Comparison of ENCODE assay signal across 17 mouse cellular contexts in the genomic region with DNA sequence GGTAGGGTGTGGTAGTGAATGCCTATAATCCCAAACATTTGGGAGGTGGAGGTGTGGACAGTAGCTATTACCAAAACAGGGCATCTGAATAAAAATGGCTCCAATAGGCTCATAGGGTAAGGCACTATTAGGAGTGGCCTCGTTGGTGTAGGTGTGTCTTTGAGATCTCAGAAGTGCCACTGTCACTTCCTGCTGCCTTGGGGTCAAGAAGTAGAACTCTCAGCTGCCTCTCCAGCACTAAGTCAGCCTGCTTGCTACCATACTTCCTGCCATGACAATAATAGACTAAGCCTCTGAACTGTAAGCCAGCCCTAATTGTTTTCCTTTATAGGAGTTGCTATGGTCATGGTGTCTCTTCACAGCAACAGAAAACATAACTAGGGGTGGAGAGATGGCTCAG. TPM values are rescaled to one million over a fixed set of nuclear protein-coding genes. Genes with fewer than 3 reads are reported as not detected.
DNase-seq lines count a peak whose midpoint lies in the region; TF ChIP-seq lines count a peak whose summit lies in the region.
"Had no signal": no experiment of that assay in that cellular context is flagged by ENCODE, and none has a peak within 500 bp of the region (broad histone marks: within the 10 kb centered on the region; RNA-seq: fewer than 3 reads in every experiment).

No protein-coding gene starts in this region.

- peak; percentile 20 for DNase-seq in thymus, postnatal 0 days (ENCODE audit: low spot score)
- no peak for DNase-seq in thymus, postnatal 36 days
- peak; percentile 64 for DNase-seq in induced T-regulatory cell, adult 2 months (ENCODE audit: low read depth)
- no peak for DNase-seq in midbrain, embryonic 10.5 days (ENCODE audit: low spot score)
- no peak for DNase-seq in embryo, embryonic 9.5 days (ENCODE audit: extremely low spot score)
- DNase-seq in right cerebral cortex, postnatal 10 days (ENCODE audit: low spot score in 2 of 2) = no peak
- DNase-seq: cerebellum, adult 18-20 months; heart, postnatal 4 days; kidney, postnatal 25 days; layer of hippocampus, postnatal 36 days; lung, adult 2 months; right cerebral cortex, postnatal 14 days had no signal

- H3K27ac ChIP-seq in ES-Bruce4 (ENCODE audit: insufficient read depth, low read length) = peak overlapping the region; percentile 61; the same call in 1 of the 2 replicates
- H3K27ac ChIP-seq in midbrain, embryonic 10.5 days (replicated peaks) = no peak overlapping the region
- H3K27ac ChIP-seq: forebrain, embryonic 15.5 days; intestine, embryonic 15.5 days; limb, embryonic 12.5 days; stomach, embryonic 15.5 days had no signal

- 78% methylated on average over 1 of the region's 1 CpGs for WGBS in midbrain, embryonic 10.5 days

- TF ChIP-seq CTCF in ES-Bruce4 (IDR thresholded peaks at IDR 0.05; ENCODE audit: low read depth, low read length) = no peak

- TF ChIP-seq POLR2A in ES-Bruce4 (IDR thresholded peaks at IDR 0.05; ENCODE audit: insufficient read depth, low read length) = no peak

- no peaks in the 10 kb centered on the region for H3K27me3 ChIP-seq in ES-Bruce4 (ENCODE audit: control insufficient read depth, insufficient read depth, low read length, poor library complexity, severe bottlenecking)
- no peaks in the 10 kb centered on the region for H3K27me3 ChIP-seq in midbrain, embryonic 10.5 days (ENCODE audit: low read depth, poor library complexity, severe bottlenecking)
- H3K27me3 ChIP-seq: forebrain, embryonic 15.5 days; intestine, embryonic 15.5 days; limb, embryonic 12.5 days; stomach, embryonic 15.5 days had no signal

- no peak overlapping the region for H3K9ac ChIP-seq in ES-Bruce4 (ENCODE audit: low read depth, poor library complexity, severe bottlenecking)
- H3K9ac ChIP-seq: forebrain, embryonic 15.5 days; intestine, embryonic 15.5 days; limb, embryonic 12.5 days; stomach, embryonic 15.5 days had no signal

- peaks cover under 1% of the 10 kb centered on the region; the same call in 1 of the 2 replicates for H3K36me3 ChIP-seq in ES-Bruce4 (ENCODE audit: control insufficient read depth, insufficient read depth, low read length, poor library complexity, severe bottlenecking)
- H3K36me3 ChIP-seq in midbrain, embryonic 10.5 days = peaks cover 63% of the 10 kb centered on the region

- H3K4me3 ChIP-seq in ES-Bruce4 (ENCODE audit: low read depth, low read length) = no peak overlapping the region
- no peak overlapping the region for H3K4me3 ChIP-seq in midbrain, embryonic 10.5 days
- H3K4me3 ChIP-seq: forebrain, embryonic 15.5 days; intestine, embryonic 15.5 days; limb, embryonic 12.5 days; stomach, embryonic 15.5 days had no signal

- H3K4me1 ChIP-seq in ES-Bruce4 (ENCODE audit: control insufficient read depth, insufficient read depth, low read length) = peaks cover 5% of the 10 kb centered on the region
- H3K4me1 ChIP-seq in midbrain, embryonic 10.5 days = 0 out of 2 replicates have a peak, but pooled peaks cover under 1% of the 10 kb centered on the region
- H3K4me1 ChIP-seq: stomach, embryonic 15.5 days had no signal

- H3K9me3 ChIP-seq in ES-Bruce4 (replicated peaks; ENCODE audit: control insufficient read depth, insufficient read depth, low read length, poor library complexity, severe bottlenecking) = no peaks in the 10 kb centered on the region
- H3K9me3 ChIP-seq in midbrain, embryonic 10.5 days (replicated peaks) = no peaks in the 10 kb centered on the region
- H3K9me3 ChIP-seq: forebrain, embryonic 15.5 days; intestine, embryonic 15.5 days; limb, embryonic 12.5 days; stomach, embryonic 15.5 days had no signal

- no peak for TF ChIP-seq EP300 in ES-Bruce4 (IDR thresholded peaks at IDR 0.05; ENCODE audit: insufficient read depth, low read depth, low read length)

RNA-seq across cellular contexts. Expression of a gene that starts 7.7 kb away (rescaled TPM):
- polyA plus RNA-seq in thymus, postnatal 0 days (2015; fragmentation: Nextera tagmentation; extraction: Ambion mirVana) = 27.0 and 31.7 TPM in 2 replicates
- 29.4 and 30.0 TPM in 2 replicates for polyA plus RNA-seq in ES-Bruce4 (2011; ENCODE audit: insufficient read depth, insufficient read length, low read depth, missing spikeins)
- 35.5 and 36.2 TPM in 2 replicates for polyA plus RNA-seq in midbrain, embryonic 10.5 days (2016; fragmentation: Nextera tagmentation; extraction: Ambion mirVana)

RNA-seq across cellular contexts. Expression of a gene that starts 8.2 kb away (rescaled TPM):
- 256 and 277 TPM in 2 replicates for polyA plus RNA-seq in thymus, postnatal 0 days (2015; fragmentation: Nextera tagmentation; extraction: Ambion mirVana)
- polyA plus RNA-seq in ES-Bruce4 (2011; ENCODE audit: insufficient read depth, insufficient read length, low read depth, missing spikeins) = 215 and 253 TPM in 2 replicates
- 222 and 236 TPM in 2 replicates for polyA plus RNA-seq in midbrain, embryonic 10.5 days (2016; fragmentation: Nextera tagmentation; extraction: Ambion mirVana)

RNA-seq across cellular contexts. Expression of a gene that starts 37.7 kb away (rescaled TPM):
- 23.4 and 29.9 TPM in 2 replicates for polyA plus RNA-seq in thymus, postnatal 0 days (2015; fragmentation: Nextera tagmentation; extraction: Ambion mirVana)
- polyA plus RNA-seq in ES-Bruce4 (2011; ENCODE audit: insufficient read depth, insufficient read length, low read depth, missing spikeins) = 79.9 and 90.4 TPM in 2 replicates
- polyA plus RNA-seq in midbrain, embryonic 10.5 days (2016; fragmentation: Nextera tagmentation; extraction: Ambion mirVana) = 12.7 and 13.5 TPM in 2 replicates

Comparison
In these comparisons a context has a peak if more than half of its experiments do, and no peak if none do; other contexts are left out.
1. DNase-seq: peak in thymus, postnatal 0 days (single experiment) and induced T-regulatory cell, adult 2 months (single experiment); none in thymus, postnatal 36 days (0 of 2), midbrain, embryonic 10.5 days (single experiment), embryo, embryonic 9.5 days (single experiment) and right cerebral cortex, postnatal 10 days (0 of 2).